Mouse (Mus musculus): ENCODE measurements at regions not wholly inside any gene's neighbourhood (a gene's known extent, or its start where the extent isn't known, plus 50 kb on each side); places are given as distances from the start of the nearest gene placed in this dataset.
A peak's percentile ranks its signal among the peaks of the same experiment; 100 is the strongest.

DNA sequence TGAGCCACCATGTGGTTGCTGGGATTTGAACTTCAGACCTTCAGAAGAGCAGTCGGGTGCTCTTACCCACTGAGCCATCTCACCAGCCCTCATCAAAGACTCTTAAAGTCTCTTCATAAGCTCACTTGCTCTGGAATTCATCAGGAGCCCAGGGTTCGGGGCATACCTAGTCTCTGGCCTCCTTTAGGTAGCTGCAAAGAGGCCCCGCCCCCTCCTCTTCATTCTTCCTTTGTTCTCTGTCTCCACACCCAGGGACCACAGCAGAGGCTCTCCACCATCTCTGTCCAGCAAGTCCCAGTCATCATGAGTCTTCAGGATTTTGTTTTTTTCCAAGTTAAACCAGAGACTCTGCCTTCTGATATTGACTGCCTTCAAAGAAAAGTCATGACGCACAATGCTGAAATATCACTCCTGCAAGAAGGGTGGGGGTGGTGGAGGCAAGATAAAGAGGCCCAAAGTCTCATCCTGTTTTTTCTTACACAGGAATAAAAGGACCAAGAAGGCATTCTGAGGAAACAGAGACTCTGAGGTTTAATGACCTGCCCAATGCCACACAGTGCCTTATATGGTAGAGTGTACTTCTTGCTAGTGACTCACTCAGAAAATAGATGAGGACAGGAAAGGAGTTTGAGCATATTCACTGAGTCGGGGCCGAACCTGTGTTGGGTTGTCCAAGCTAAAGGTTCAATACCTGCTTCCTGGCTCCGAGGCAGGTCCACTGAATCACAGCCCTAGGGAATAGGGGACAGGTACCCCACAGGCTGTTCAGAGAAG is 211.9 kb downstream of the Xxylt1 start:
- Histone ChIP-seq H3K36me3 (no peaks in the 10 kb centered on the region), H3K9ac (no peak overlapping the region), H3K4me1 (peaks cover 26% of the 10 kb centered on the region), H3K27me3 (no peaks in the 10 kb centered on the region), H3K27ac (peak overlapping the region; percentile 31; the same call in 1 of the 2 replicates), H3K4me3 (no peak overlapping the region), H3K9me3 (no peaks in the 10 kb centered on the region), H3K4me2 (no peak overlapping the region)
- ATAC-seq (ENCODE audit: borderline replicate concordance, extremely low read depth, low FRiP score, low TSS enrichment), result no peak
- WGBS, result 83% methylated on average over 7 of the region's 7 CpGs

DNA sequence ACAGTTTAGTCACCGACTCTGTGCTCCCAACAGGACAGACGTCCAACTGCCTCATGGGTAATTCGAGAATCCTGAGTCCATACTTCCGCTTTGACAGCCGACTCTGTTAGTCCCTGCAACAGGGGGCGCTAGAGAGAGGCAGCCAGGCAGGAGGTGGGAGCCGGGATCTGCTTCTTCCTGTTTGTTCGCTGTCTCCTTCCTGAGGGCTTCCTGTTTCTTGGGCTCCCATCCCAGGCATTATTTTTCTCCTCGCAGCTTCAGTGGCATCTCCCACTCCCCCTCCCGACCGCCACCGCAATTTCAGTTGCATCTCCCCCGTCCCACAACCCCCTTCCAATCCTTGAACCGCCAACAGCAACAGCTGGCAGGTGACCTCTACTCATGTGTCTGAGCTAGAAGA is 211.1 kb downstream of the Xxylt1 start:
- Histone ChIP-seq H3K4me3 (no peak overlapping the region), H3K4me2 (no peak overlapping the region), H3K4me1 (peaks cover 26% of the 10 kb centered on the region), H3K27ac (peak overlapping the region; percentile 44), H3K9me3 (no peaks in the 10 kb centered on the region), H3K36me3 (no peaks in the 10 kb centered on the region), H3K27me3 (no peaks in the 10 kb centered on the region), H3K9ac (no peak overlapping the region)
- 55% methylated on average over 14 of the region's 14 CpGs for WGBS
- ATAC-seq (ENCODE audit: borderline replicate concordance, extremely low read depth, low FRiP score, low TSS enrichment), result no peak

GRCm38 (mm10) chr16:30870676-30871075 is 210.6 kb downstream of the Xxylt1 start:
- no peaks in the 10 kb centered on the region for H3K36me3 ChIP-seq
- peaks cover 26% of the 10 kb centered on the region for H3K4me1 ChIP-seq
- H3K27me3 ChIP-seq, result no peaks in the 10 kb centered on the region
- peak overlapping the region; percentile 44 for H3K27ac ChIP-seq
- 16% methylated on average over 2 of the region's 2 CpGs for WGBS
- H3K9ac ChIP-seq, result no peak overlapping the region
- no peaks in the 10 kb centered on the region for H3K9me3 ChIP-seq
- no peak for ATAC-seq (ENCODE audit: borderline replicate concordance, extremely low read depth, low FRiP score, low TSS enrichment)
- H3K4me3 ChIP-seq, result no peak overlapping the region
- no peak overlapping the region for H3K4me2 ChIP-seq

- Histone ChIP-seq H3K9me3 (no peaks in the 10 kb centered on the region), H3K4me2 (no peak overlapping the region), H3K27me3 (no peaks in the 10 kb centered on the region), H3K27ac (no peak overlapping the region), H3K36me3 (no peaks in the 10 kb centered on the region), H3K4me1 (peaks cover 26% of the 10 kb centered on the region), H3K9ac (no peak overlapping the region), H3K4me3 (no peak overlapping the region)
- no peak for ATAC-seq (ENCODE audit: borderline replicate concordance, extremely low read depth, low FRiP score, low TSS enrichment)
- WGBS, result 71% methylated on average over 5 of the region's 5 CpGs
Measured at GRCm38 (mm10) chr16:30872147-30872546, 209.1 kb downstream of the Xxylt1 start.

GRCm38 (mm10) chr16:30873493-30874211 is 207.6 kb downstream of the Xxylt1 start:
- Histone ChIP-seq H3K27me3 (no peaks in the 10 kb centered on the region), H3K4me2 (peak overlapping the region; percentile 31), H3K4me1 (peaks cover 26% of the 10 kb centered on the region), H3K27ac (0 out of 2 replicates have a peak overlapping the region, but pooled peaks have one; percentile 24), H3K9ac (no peak overlapping the region), H3K4me3 (no peak overlapping the region), H3K36me3 (no peaks in the 10 kb centered on the region), H3K9me3 (no peaks in the 10 kb centered on the region)
- ATAC-seq (ENCODE audit: borderline replicate concordance, extremely low read depth, low FRiP score, low TSS enrichment), result no peak
- 40% methylated on average over 26 of the region's 26 CpGs for WGBS

DNA sequence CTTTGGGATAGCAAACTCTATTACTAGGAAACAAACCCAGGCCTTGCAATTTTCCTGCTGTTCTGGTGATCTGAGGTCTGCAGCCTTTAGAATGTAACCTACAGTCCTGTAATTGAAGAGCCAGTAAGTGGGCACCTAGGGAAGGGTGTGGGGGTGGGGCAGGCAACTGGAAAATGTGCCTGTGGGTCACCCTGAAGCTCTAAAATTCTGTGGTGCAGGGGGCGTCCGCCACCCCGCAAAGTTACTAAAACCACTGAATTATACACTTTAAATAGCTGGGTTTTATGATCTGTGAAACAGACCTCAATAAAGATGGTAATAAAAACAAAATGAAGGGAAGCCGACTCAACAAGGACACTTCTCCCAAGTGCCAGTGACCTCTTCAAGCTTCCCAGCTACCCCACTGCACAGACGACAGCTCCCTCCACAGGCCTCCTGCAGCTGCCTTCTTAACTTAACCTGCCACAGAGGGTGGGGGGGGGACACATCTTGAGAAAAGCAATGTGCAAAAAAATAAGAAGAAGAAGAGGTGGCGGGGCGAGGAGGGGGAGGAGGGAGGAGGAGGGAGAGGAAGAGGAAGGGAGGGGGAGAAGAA is 205.9 kb downstream of the Xxylt1 start:
- Histone ChIP-seq H3K4me3 (no peak overlapping the region), H3K9me3 (no peaks in the 10 kb centered on the region), H3K4me1 (peaks cover 26% of the 10 kb centered on the region), H3K27me3 (no peaks in the 10 kb centered on the region), H3K36me3 (no peaks in the 10 kb centered on the region), H3K4me2 (no peak overlapping the region), H3K9ac (no peak overlapping the region), H3K27ac (no peak overlapping the region)
- ATAC-seq (ENCODE audit: borderline replicate concordance, extremely low read depth, low FRiP score, low TSS enrichment), result no peak
- 63% methylated on average over 7 of the region's 7 CpGs for WGBS

- no peak overlapping the region for H3K4me2 ChIP-seq
- no peak overlapping the region for H3K9ac ChIP-seq
- H3K9me3 ChIP-seq, result no peaks in the 10 kb centered on the region
- H3K27me3 ChIP-seq, result no peaks in the 10 kb centered on the region
- H3K4me3 ChIP-seq, result no peak overlapping the region
- H3K27ac ChIP-seq, result no peak overlapping the region
- no peak for ATAC-seq (ENCODE audit: borderline replicate concordance, extremely low read depth, low FRiP score, low TSS enrichment)
- peaks cover 3% of the 10 kb centered on the region for H3K4me1 ChIP-seq
- no peaks in the 10 kb centered on the region for H3K36me3 ChIP-seq
- WGBS, result 68% methylated on average over 1 of the region's 1 CpGs
Measured at GRCm38 (mm10) chr16:30878821-30879220, 202.4 kb downstream of the Xxylt1 start.

DNA sequence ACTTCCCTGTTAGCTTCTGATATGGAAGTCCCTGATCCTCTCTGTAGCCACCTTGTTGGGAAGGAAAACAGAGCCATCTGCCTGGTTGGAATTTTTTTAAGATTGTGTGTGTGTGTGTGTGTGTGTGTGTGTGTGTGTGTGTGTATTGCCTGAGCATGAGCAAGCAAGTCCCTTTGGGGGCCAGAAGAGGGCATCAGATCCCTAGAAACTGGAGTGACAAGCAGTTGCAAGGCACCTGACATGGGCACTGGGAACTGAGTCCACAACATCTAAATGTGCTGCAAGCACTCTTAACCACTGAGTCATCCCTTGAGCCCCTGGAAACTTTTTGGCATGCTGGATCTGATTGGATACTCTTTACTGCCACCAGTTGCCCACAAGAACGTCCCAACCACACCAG is 201.4 kb downstream of the Xxylt1 start:
- H3K4me1 ChIP-seq, result no peaks in the 10 kb centered on the region
- no peak for ATAC-seq (ENCODE audit: borderline replicate concordance, extremely low read depth, low FRiP score, low TSS enrichment)
- no peak overlapping the region for H3K9ac ChIP-seq
- no peak overlapping the region for H3K4me3 ChIP-seq
- no peaks in the 10 kb centered on the region for H3K9me3 ChIP-seq
- WGBS, result 77% methylated on average over 1 of the region's 1 CpGs
- no peaks in the 10 kb centered on the region for H3K27me3 ChIP-seq
- no peak overlapping the region for H3K27ac ChIP-seq
- H3K36me3 ChIP-seq, result no peaks in the 10 kb centered on the region
- H3K4me2 ChIP-seq, result no peak overlapping the region

- no peak for ATAC-seq (ENCODE audit: borderline replicate concordance, extremely low read depth, low FRiP score, low TSS enrichment)
- H3K4me1 ChIP-seq, result no peaks in the 10 kb centered on the region
- H3K9me3 ChIP-seq, result no peaks in the 10 kb centered on the region
- no peak overlapping the region for H3K9ac ChIP-seq
- H3K27me3 ChIP-seq, result no peaks in the 10 kb centered on the region
- WGBS, result 97% methylated on average over 3 of the region's 3 CpGs
- H3K4me2 ChIP-seq, result no peak overlapping the region
- H3K27ac ChIP-seq, result no peak overlapping the region
- H3K4me3 ChIP-seq, result no peak overlapping the region
- H3K36me3 ChIP-seq, result no peaks in the 10 kb centered on the region
Measured at GRCm38 (mm10) chr16:30880682-30881081, 200.6 kb downstream of the Xxylt1 start.

DNA sequence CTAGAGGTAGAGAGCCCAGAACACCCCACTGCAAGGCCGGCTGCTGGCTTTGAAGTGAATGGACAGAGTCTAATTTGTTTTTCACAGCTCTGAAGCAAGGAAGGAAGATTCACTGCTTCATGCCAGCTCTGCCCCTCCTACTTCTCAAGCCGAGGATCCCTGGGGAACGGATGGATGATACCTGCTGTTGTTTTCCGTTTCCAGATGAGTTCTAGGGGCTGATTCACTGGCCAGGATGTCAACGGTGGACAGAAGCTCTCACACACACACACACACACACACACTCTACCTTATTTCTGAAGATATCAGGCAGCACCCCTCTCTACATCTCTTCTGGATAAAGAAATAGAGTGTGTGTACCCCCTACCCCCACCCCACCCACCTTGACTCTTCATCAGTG is 200.0 kb downstream of the Xxylt1 start:
- Histone ChIP-seq H3K4me1 (no peaks in the 10 kb centered on the region), H3K27me3 (no peaks in the 10 kb centered on the region), H3K9ac (no peak overlapping the region), H3K4me3 (no peak overlapping the region), H3K36me3 (no peaks in the 10 kb centered on the region), H3K4me2 (no peak overlapping the region), H3K9me3 (no peaks in the 10 kb centered on the region), H3K27ac (no peak overlapping the region)
- ATAC-seq (ENCODE audit: borderline replicate concordance, extremely low read depth, low FRiP score, low TSS enrichment), result no peak
- WGBS, result 51% methylated on average over 5 of the region's 5 CpGs

- no peak overlapping the region for H3K27ac ChIP-seq
- H3K4me2 ChIP-seq, result no peak overlapping the region
- no peaks in the 10 kb centered on the region for H3K9me3 ChIP-seq
- no peaks in the 10 kb centered on the region for H3K36me3 ChIP-seq
- H3K9ac ChIP-seq, result no peak overlapping the region
- no peak for ATAC-seq (ENCODE audit: borderline replicate concordance, extremely low read depth, low FRiP score, low TSS enrichment)
- H3K27me3 ChIP-seq, result no peaks in the 10 kb centered on the region
- H3K4me1 ChIP-seq, result no peaks in the 10 kb centered on the region
- H3K4me3 ChIP-seq, result no peak overlapping the region
- WGBS, result 44% methylated on average over 13 of the region's 13 CpGs
Measured at GRCm38 (mm10) chr16:30883490-30884188, 197.6 kb downstream of the Xxylt1 start.

GRCm38 (mm10) chr16:30884189-30884551 is 197.1 kb downstream of the Xxylt1 start:
- H3K4me2 ChIP-seq, result no peak overlapping the region
- H3K4me3 ChIP-seq, result no peak overlapping the region
- no peaks in the 10 kb centered on the region for H3K9me3 ChIP-seq
- 47% methylated on average over 6 of the region's 6 CpGs for WGBS
- ATAC-seq (ENCODE audit: borderline replicate concordance, extremely low read depth, low FRiP score, low TSS enrichment), result no peak
- H3K36me3 ChIP-seq, result no peaks in the 10 kb centered on the region
- H3K4me1 ChIP-seq, result no peaks in the 10 kb centered on the region
- H3K27ac ChIP-seq, result no peak overlapping the region
- H3K9ac ChIP-seq, result no peak overlapping the region
- no peaks in the 10 kb centered on the region for H3K27me3 ChIP-seq
